Mouse (Mus musculus): Measurements from ENCODE around the gene Ppm1d. TPM values are rescaled to one million over a fixed set of nuclear protein-coding genes. Genes with fewer than 3 reads are reported as not detected.

Gene Ppm1d
- polyA plus RNA-seq, 1 experiment from 2014 or later: 16.7 TPM

- POLR2A ChIA-PET: no interaction called here
- no peak for ATAC-seq
Observed at GRCm38 (mm10) chr11:85366168-85366567, 55.1 kb downstream of the Ppm1d start.

GRCm38 (mm10) chr11:85367823-85368222 is 56.8 kb downstream of the Ppm1d start:
- DNase-seq (ENCODE audit: low read depth, low spot score): no peak
- ChIA-PET CTCF (interaction anchor here (1.9 kb wide), 1 partner anchor 14 kb away, joined by 5 read pairs; no protein-coding TSS in a partner anchor), POLR2A (interaction anchor here (0.7 to 0.9 kb wide), 2 partner anchors 9 to 249 kb away, joined by 4 read pairs; no protein-coding TSS in a partner anchor)
- no peaks in the 10 kb centered on the region for H3K27me3 ChIP-seq
- TF ChIP-seq CTCF (IDR thresholded peaks at IDR 0.05): no peak
- ATAC-seq: peak; percentile 94
- in situ Hi-C loops (cut with MboI; ENCODE audit: low pct_unique_long_range_greater_than_20kb): no loop called here

More at GRCm38 (mm10) chr11:85366168-85366567, 55.1 kb downstream of the Ppm1d start:
- TF ChIP-seq CTCF (IDR thresholded peaks at IDR 0.05): no peak
- DNase-seq (ENCODE audit: low read depth, low spot score): no peak
- CTCF ChIA-PET: no interaction called here
- no peaks in the 10 kb centered on the region for H3K27me3 ChIP-seq
- in situ Hi-C loops (cut with MboI; ENCODE audit: low pct_unique_long_range_greater_than_20kb): no loop called here

GRCm38 (mm10) chr11:85379091-85379490 is 68.0 kb downstream of the Ppm1d start:
- in situ Hi-C loops (cut with MboI; ENCODE audit: low pct_unique_long_range_greater_than_20kb): no loop called here
- CTCF ChIA-PET: no interaction called here
- TF ChIP-seq CTCF (IDR thresholded peaks at IDR 0.05): no peak
- POLR2A ChIA-PET: no interaction called here
- no peaks in the 10 kb centered on the region for H3K27me3 ChIP-seq
- ATAC-seq: no peak
- no peak for DNase-seq (ENCODE audit: low read depth, low spot score)

- no peaks in the 10 kb centered on the region for H3K27me3 ChIP-seq
- in situ Hi-C loops (cut with MboI; ENCODE audit: low pct_unique_long_range_greater_than_20kb): loop anchor here (5.0 kb wide), 1 partner anchor 457 kb away; no protein-coding TSS in a partner anchor
- CTCF ChIA-PET: interaction anchor here (1.3 kb wide), 1 partner anchor 483 kb away, joined by 3 read pairs; no protein-coding TSS in a partner anchor
- ATAC-seq (no peak), DNase-seq (ENCODE audit: low read depth, low spot score) (no peak)
- peak; percentile 53 for TF ChIP-seq CTCF (IDR thresholded peaks at IDR 0.05)
- POLR2A ChIA-PET: no interaction called here
Observed at GRCm38 (mm10) chr11:85380046-85380445, 69.0 kb downstream of the Ppm1d start.

GRCm38 (mm10) chr11:85382055-85382454 is 71.0 kb downstream of the Ppm1d start:
- peak; percentile 95 for TF ChIP-seq CTCF (IDR thresholded peaks at IDR 0.05)
- peak; percentile 65 for ATAC-seq
- DNase-seq (ENCODE audit: low read depth, low spot score): peak; percentile 20
- ChIA-PET CTCF (interaction anchor here (0.7 to 1.7 kb wide), 9 partner anchors 10 to 112 kb away, joined by 3 to 7 read pairs (median 3); no protein-coding TSS in a partner anchor), POLR2A (no interaction called here)
- in situ Hi-C loops (cut with MboI; ENCODE audit: low pct_unique_long_range_greater_than_20kb): loop anchor here (5.0 kb wide), 1 partner anchor 455 kb away; no protein-coding TSS in a partner anchor
- no peaks in the 10 kb centered on the region for H3K27me3 ChIP-seq

- ATAC-seq (no peak), DNase-seq (ENCODE audit: low read depth, low spot score) (peak; percentile 24)
- no peaks in the 10 kb centered on the region for H3K27me3 ChIP-seq
- CTCF ChIA-PET: interaction anchor here (1.1 kb wide), 1 partner anchor 135 kb away, joined by 3 read pairs; no protein-coding TSS in a partner anchor
- no peak for TF ChIP-seq CTCF (IDR thresholded peaks at IDR 0.05)
- POLR2A ChIA-PET: no interaction called here
- in situ Hi-C loops (cut with MboI; ENCODE audit: low pct_unique_long_range_greater_than_20kb): loop anchor here (5.0 kb wide), 1 partner anchor 453 kb away; no protein-coding TSS in a partner anchor
Observed at GRCm38 (mm10) chr11:85383975-85384821, 73.2 kb downstream of the Ppm1d start.

GRCm38 (mm10) chr11:85392179-85392863 is 81.3 kb downstream of the Ppm1d start:
- H3K27me3 ChIP-seq: no peaks in the 10 kb centered on the region
- DNase-seq (ENCODE audit: low read depth, low spot score) (no peak), ATAC-seq (no peak)
- no peak for TF ChIP-seq CTCF (IDR thresholded peaks at IDR 0.05)
- ChIA-PET CTCF (interaction anchor here (0.7 to 1.8 kb wide), 2 partner anchors 10 to 77 kb away, joined by 3 to 7 read pairs; no protein-coding TSS in a partner anchor), POLR2A (interaction anchor here (0.6 kb wide), 1 partner anchor 9 kb away, joined by 3 read pairs; no protein-coding TSS in a partner anchor)
- in situ Hi-C loops (cut with MboI; ENCODE audit: low pct_unique_long_range_greater_than_20kb): loop anchor here (10.0 kb wide), 1 partner anchor 772 kb away; no protein-coding TSS in a partner anchor

GRCm38 (mm10) chr11:85392864-85393220 is 81.8 kb downstream of the Ppm1d start:
- ChIA-PET CTCF (interaction anchor here (0.7 to 1.8 kb wide), 2 partner anchors 10 to 77 kb away, joined by 3 to 7 read pairs; no protein-coding TSS in a partner anchor), POLR2A (interaction anchor here (0.6 kb wide), 1 partner anchor 10 kb away, joined by 3 read pairs; no protein-coding TSS in a partner anchor)
- H3K27me3 ChIP-seq: no peaks in the 10 kb centered on the region
- in situ Hi-C loops (cut with MboI; ENCODE audit: low pct_unique_long_range_greater_than_20kb): loop anchor here (10.0 kb wide), 1 partner anchor 772 kb away; no protein-coding TSS in a partner anchor
- ATAC-seq (no peak), DNase-seq (ENCODE audit: low read depth, low spot score) (no peak)
- no peak for TF ChIP-seq CTCF (IDR thresholded peaks at IDR 0.05)

GRCm38 (mm10) chr11:85393990-85394389 is 82.9 kb downstream of the Ppm1d start:
- TF ChIP-seq CTCF (IDR thresholded peaks at IDR 0.05): no peak
- in situ Hi-C loops (cut with MboI; ENCODE audit: low pct_unique_long_range_greater_than_20kb): loop anchor here (10.0 kb wide), 1 partner anchor 771 kb away; no protein-coding TSS in a partner anchor
- ChIA-PET POLR2A (no interaction called here), CTCF (interaction anchor here (1.1 kb wide), 1 partner anchor 11 kb away, joined by 3 read pairs; no protein-coding TSS in a partner anchor)
- H3K27me3 ChIP-seq: no peaks in the 10 kb centered on the region
- DNase-seq (ENCODE audit: low read depth, low spot score) (no peak), ATAC-seq (no peak)

- in situ Hi-C loops (cut with MboI; ENCODE audit: low pct_unique_long_range_greater_than_20kb): loop anchor here (10.0 kb wide), 1 partner anchor 769 kb away; no protein-coding TSS in a partner anchor
- POLR2A ChIA-PET: no interaction called here
- H3K27me3 ChIP-seq: no peaks in the 10 kb centered on the region
- CTCF ChIA-PET: interaction anchor here (0.9 to 1.6 kb wide), 2 partner anchors 9 to 14 kb away, joined by 3 read pairs; no protein-coding TSS in a partner anchor
- ATAC-seq (no peak), DNase-seq (ENCODE audit: low read depth, low spot score) (no peak)
- TF ChIP-seq CTCF (IDR thresholded peaks at IDR 0.05): no peak
Observed at GRCm38 (mm10) chr11:85395361-85395760, 84.3 kb downstream of the Ppm1d start.

Other genes starting within 250 kb of the Ppm1d start
- 36.8 TPM for gene Usp32, start 171.1 kb upstream of the Ppm1d start, polyA plus RNA-seq (2021)
- 0.09 TPM for gene 1700125H20Rik, start 140.8 kb upstream of the Ppm1d start, polyA plus RNA-seq (2021)
- gene Appbp2, start 76.1 kb upstream of the Ppm1d start, polyA plus RNA-seq (2021): 37.3 TPM
- 31.6 TPM for gene Bcas3, start 41.9 kb downstream of the Ppm1d start, polyA plus RNA-seq (2021)

Measured in Patski (cell line).